Mouse (Mus musculus): ENCODE data around the gene Icosl.
"Not testable (repeated sequence)": the region's sequence is repeated elsewhere in the genome, so short reads cannot be mapped to it uniquely, and the experiment has no call there.

Icosl gene

GRCm38 (mm10) chr10:78119422-78119821, 50.3 kb downstream of the Icosl start:
- no peak for DNase-seq

DNA sequence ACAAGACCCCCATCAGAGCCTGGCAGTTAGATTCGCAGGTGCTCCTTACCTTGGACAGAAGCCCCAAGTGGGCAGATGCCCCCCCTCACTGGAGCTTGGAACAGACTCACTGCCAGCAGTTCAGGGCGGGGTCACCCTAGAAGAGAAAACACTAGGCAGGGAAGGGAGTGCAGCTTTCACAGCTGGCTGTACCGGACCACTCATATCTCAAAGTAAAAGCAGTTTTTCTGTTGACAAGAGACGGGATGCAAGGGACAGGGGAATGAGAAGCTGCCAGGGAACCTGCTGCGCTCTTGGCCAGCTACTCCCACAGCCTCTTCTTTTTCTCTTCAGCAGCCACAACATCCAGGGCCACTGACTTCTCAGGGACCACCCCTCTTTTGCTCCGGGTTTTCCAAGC, 55.0 kb downstream of the Icosl start:
- DNase-seq = not testable (repeated sequence)

DNA sequence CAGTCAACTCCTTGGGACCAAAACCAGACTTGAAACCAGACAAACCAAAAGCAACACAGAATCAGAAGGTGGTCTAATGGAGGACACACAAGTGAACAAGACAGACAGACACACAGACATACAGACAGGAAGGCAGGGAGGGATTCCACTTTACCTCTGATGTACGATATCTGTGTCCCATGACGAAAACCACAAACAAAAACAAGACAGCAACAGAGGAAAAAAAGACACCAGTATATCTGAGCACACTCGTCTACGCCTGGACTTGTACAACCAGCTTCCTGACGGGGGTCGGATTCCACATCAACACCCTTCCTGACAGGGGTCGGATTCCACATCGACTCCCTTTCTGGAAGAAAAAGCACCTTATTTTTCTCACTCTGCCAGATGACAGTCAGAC, 56.0 kb downstream of the Icosl start:
- DNase-seq = not testable (repeated sequence)

- DNase-seq = no peak
These were observed 57.2 kb downstream of the Icosl start for GRCm38 (mm10) chr10:78126311-78126710.

- peak in 1 of 2 experiments; percentile 60 for DNase-seq
These were observed 58.2 kb downstream of the Icosl start for GRCm38 (mm10) chr10:78127046-78127870.

GRCm38 (mm10) chr10:78127931-78128330, 58.8 kb downstream of the Icosl start:
- peak; percentile 79 to 85 for DNase-seq

- no peak for DNase-seq
These were observed 59.5 kb downstream of the Icosl start for GRCm38 (mm10) chr10:78128647-78129046.

GRCm38 (mm10) chr10:78129423-78129822, 60.3 kb downstream of the Icosl start:
- no peak for DNase-seq

- DNase-seq = no peak
These were observed 60.9 kb downstream of the Icosl start for GRCm38 (mm10) chr10:78129998-78130397.
